Mouse (Mus musculus) olfactory bulb, adult 2 months (tissue): Measurements from ENCODE around the gene Dpp4. TPM values are rescaled to one million over a fixed set of nuclear protein-coding genes. Genes with fewer than 3 reads are reported as not detected.
A peak's percentile ranks its signal among the peaks of the same experiment; 100 is the strongest.

Experiments used
- H3K27ac ChIP-seq: fragments of 200-500 bp; 2 replicates; pipeline ENCODE4 v1.5.1; 2012; ENCODE audit warnings: low read depth, low read length; ENCODE audit not compliant: insufficient read depth
- H3K4me1 ChIP-seq: fragments of 200-500 bp; 2 replicates; pipeline ENCODE4 v1.6.1; 2012; ENCODE audit warnings: low read length; ENCODE audit not compliant: control insufficient read depth, insufficient read depth
- H3K4me3 ChIP-seq: fragments of 200-500 bp; 2 replicates; pipeline ENCODE4 v1.5.1; 2012; ENCODE audit warnings: mild to moderate bottlenecking, low read depth, low read length, moderate library complexity; ENCODE audit not compliant: insufficient read depth
- CTCF ChIP-seq: fragments of 200-500 bp; IDR thresholded peaks from 2 replicates; pipeline ENCODE4 v1.5.1; 2012; ENCODE audit warnings: low read depth, mild to moderate bottlenecking, low read length, moderate library complexity; ENCODE audit not compliant: insufficient read depth
- POLR2A ChIP-seq: fragments of 200-500 bp; IDR thresholded peaks from 2 replicates; pipeline ENCODE4 v1.6.1; 2012; ENCODE audit warnings: mild to moderate bottlenecking, low read depth, low read length, moderate library complexity; ENCODE audit not compliant: insufficient read depth
- WGBS: fragments of 180-500 bp; shearing (Covaris S2); methylation state at CpG from one replicate; pipeline ENCODE4 v1.1.7; 2018; 5-methylcytosine and 5-hydroxymethylcytosine counted together
- polyA plus RNA-seq: library from polyadenylated mRNA; stranded (reverse); fragments of >200 nt; gene quantifications from 2 replicates; pipeline ENCODE4 v1.2.4, GENCODE M21; 2012; ENCODE audit warnings: low replicate concordance; ENCODE audit not compliant: missing spikeins, insufficient read depth, insufficient read length

Dpp4 gene
- polyA plus RNA-seq, 1 experiment = not detected

GRCm38 (mm10) chr2:62420045-62420444, 8.0 kb upstream of the Dpp4 start:
- TF ChIP-seq POLR2A = no peak
- TF ChIP-seq CTCF = no peak
- H3K4me1 ChIP-seq = no peaks in the 10 kb centered on the region
- no peak overlapping the region for H3K4me3 ChIP-seq
- WGBS = 82% methylated on average over 3 of the region's 3 CpGs
- no peak overlapping the region for H3K27ac ChIP-seq

- H3K27ac ChIP-seq = no peak overlapping the region
- TF ChIP-seq POLR2A = no peak
- no peak for TF ChIP-seq CTCF
- no peaks in the 10 kb centered on the region for H3K4me1 ChIP-seq
- 86% methylated on average over 1 of the region's 1 CpGs for WGBS
- H3K4me3 ChIP-seq = no peak overlapping the region
These were observed 5.2 kb upstream of the Dpp4 start for GRCm38 (mm10) chr2:62417233-62417632.

- H3K27ac ChIP-seq = no peak overlapping the region
- no peak for TF ChIP-seq CTCF
- no peak for TF ChIP-seq POLR2A
- H3K4me1 ChIP-seq = peaks cover 8% of the 10 kb centered on the region
- peak overlapping the region; percentile 29 for H3K4me3 ChIP-seq
- 10% methylated on average over 47 of the region's 47 CpGs for WGBS
These were observed 585 bp downstream of the Dpp4 start for GRCm38 (mm10) chr2:62411211-62412080.

GRCm38 (mm10) chr2:62408701-62409201, 3.3 kb downstream of the Dpp4 start:
- Histone ChIP-seq H3K4me1 (peaks cover 8% of the 10 kb centered on the region), H3K27ac (no peak overlapping the region), H3K4me3 (no peak overlapping the region)
- no peak for TF ChIP-seq POLR2A
- no peak for TF ChIP-seq CTCF
- whole genome bisulfite sequencing = 48% methylated on average over 4 of the region's 4 CpGs

- TF ChIP-seq POLR2A (no peak), CTCF (no peak)
- Histone ChIP-seq H3K4me1 (peaks cover 8% of the 10 kb centered on the region), H3K27ac (no peak overlapping the region), H3K4me3 (no peak overlapping the region)
- 93% methylated on average over 5 of the region's 5 CpGs for WGBS
These were observed 3.8 kb downstream of the Dpp4 start for GRCm38 (mm10) chr2:62408216-62408615.

- WGBS = 93% methylated on average over 5 of the region's 5 CpGs
- H3K27ac ChIP-seq = no peak overlapping the region
- no peak for TF ChIP-seq POLR2A
- H3K4me3 ChIP-seq = no peak overlapping the region
- no peaks in the 10 kb centered on the region for H3K4me1 ChIP-seq
These were observed 8.4 kb downstream of the Dpp4 start for GRCm38 (mm10) chr2:62403556-62404135.

- no peaks in the 10 kb centered on the region for H3K4me1 ChIP-seq
- WGBS = 65% methylated on average over 6 of the region's 6 CpGs
- H3K27ac ChIP-seq = no peak overlapping the region
- H3K4me3 ChIP-seq = no peak overlapping the region
- TF ChIP-seq CTCF (no peak), POLR2A (no peak)
These were observed 11.0 kb downstream of the Dpp4 start for GRCm38 (mm10) chr2:62401011-62401410.

- H3K4me3 ChIP-seq = no peak overlapping the region
- TF ChIP-seq POLR2A = no peak
- TF ChIP-seq CTCF = no peak
- H3K4me1 ChIP-seq = no peaks in the 10 kb centered on the region
- 95% methylated on average over 2 of the region's 2 CpGs for WGBS
- no peak overlapping the region for H3K27ac ChIP-seq
These were observed 12.2 kb downstream of the Dpp4 start for GRCm38 (mm10) chr2:62399832-62400231.

GRCm38 (mm10) chr2:62399361-62399760, 12.7 kb downstream of the Dpp4 start:
- 71% methylated on average over 8 of the region's 8 CpGs for WGBS
- Histone ChIP-seq H3K27ac (no peak overlapping the region), H3K4me3 (no peak overlapping the region), H3K4me1 (no peaks in the 10 kb centered on the region)
- TF ChIP-seq CTCF (no peak), POLR2A (no peak)

- 75% methylated on average over 2 of the region's 2 CpGs for WGBS
- H3K4me3 ChIP-seq = no peak overlapping the region
- no peak overlapping the region for H3K27ac ChIP-seq
- H3K4me1 ChIP-seq = no peaks in the 10 kb centered on the region
- TF ChIP-seq CTCF = no peak
- TF ChIP-seq POLR2A = no peak
These were observed 13.7 kb downstream of the Dpp4 start for GRCm38 (mm10) chr2:62398115-62398875.
